Mouse (Mus musculus): ENCODE data around the gene Ssna1. TPM values are rescaled to one million over a fixed set of nuclear protein-coding genes. Genes with fewer than 3 reads are reported as not detected.
A peak's percentile ranks its signal among the peaks of the same experiment; 100 is the strongest.

The Ssna1 gene
- total and polyA plus RNA-seq, 3 experiments = 51.4 to 80.6 (median 72.9) TPM

GRCm38 (mm10) chr2:25264286-25264660 is 8.0 kb downstream of the Ssna1 start:
- dilution Hi-C loops (cut with MboI; ENCODE audit: extremely low pct_ligation_motif_present, extremely low pct_unique_long_range_greater_than_20kb, low sequenced_read_pairs) (no loop called here), in situ Hi-C loops (cut with MboI; ENCODE audit: low pct_ligation_motif_present, low pct_unique_long_range_greater_than_20kb, low sequenced_read_pairs) (no loop called here)
- Histone ChIP-seq H3K27ac (ENCODE audit: insufficient read depth, low read depth) (no peak overlapping the region), H3K9me3 (replicated peaks; ENCODE audit: low read length) (no peaks in the 10 kb centered on the region), H3K4me3 (replicated peaks in 1 of 3; ENCODE audit: low read depth in 2 of 3, low read length in 2 of 3, poor library complexity in 1 of 3) (peak overlapping the region; percentile 16 to 86 (median 80)), H3K4me1 (ENCODE audit: control insufficient read depth in 1 of 2, insufficient read depth in 2 of 2) (peaks cover 23 to 63% of the 10 kb centered on the region in 2 experiments), H3K9ac (ENCODE audit: insufficient read depth, low read depth) (no peak overlapping the region), H3K4me2 (ENCODE audit: insufficient read depth, low read depth, poor library complexity, severe bottlenecking) (peak overlapping the region; percentile 48), H3K36me3 (replicated peaks in 1 of 2; ENCODE audit: control insufficient read depth in 1 of 2, insufficient read depth in 1 of 2, low read length in 1 of 2) (peaks cover 5 to 22% of the 10 kb centered on the region in 2 experiments), H3K27me3 (replicated peaks) (no peaks in the 10 kb centered on the region), H3K79me2 (replicated peaks; ENCODE audit: control insufficient read depth, extremely low read depth, insufficient read depth, poor library complexity, severe bottlenecking) (peaks cover 5% of the 10 kb centered on the region; the same call in 1 of the 2 replicates)
- TF ChIP-seq NRF1 (IDR thresholded peaks at IDR 0.05; ENCODE audit: low read depth, low read length) (no peak), E2F4 (IDR thresholded peaks at IDR 0.05; ENCODE audit: insufficient replicate concordance, low read depth, low read length) (no peak), RAD21 (IDR thresholded peaks at IDR 0.05; ENCODE audit: low read depth, low read length) (no peak), NELFE (IDR thresholded peaks at IDR 0.05; ENCODE audit: low read depth, low read length) (no peak), RCOR1 (conservative IDR thresholded peaks at IDR 0.05; ENCODE audit: low read depth, low read length) (no peak), MYC (IDR thresholded peaks at IDR 0.05; ENCODE audit: low read depth, low read length) (no peak), BHLHE40 (IDR thresholded peaks at IDR 0.05; ENCODE audit: low read depth, low read length) (no peak), USF1 (IDR thresholded peaks at IDR 0.05; ENCODE audit: low read depth, low read length) (no peak), MEF2A (IDR thresholded peaks at IDR 0.05; ENCODE audit: borderline replicate concordance, low read depth, low read length) (no peak), MAZ (IDR thresholded peaks at IDR 0.05; ENCODE audit: low read depth, low read length) (no peak), ZMIZ1 (IDR thresholded peaks at IDR 0.05; ENCODE audit: low read depth, low read length) (no peak), UBTF (IDR thresholded peaks at IDR 0.05; ENCODE audit: low read depth, low read length) (no peak), ZC3H11A (IDR thresholded peaks at IDR 0.05; ENCODE audit: low read depth, low read length) (no peak), TBP (conservative IDR thresholded peaks at IDR 0.05; ENCODE audit: low read depth, low read length) (no peak)
- DNase-seq (ENCODE audit: extremely low read depth) = no peak

- H3K27ac ChIP-seq (ENCODE audit: insufficient read depth, low read depth) = no peak overlapping the region
- peak overlapping the region; percentile 72; the same call in 1 of the 2 replicates for H3K9ac ChIP-seq (ENCODE audit: insufficient read depth, low read depth)
- H3K36me3 ChIP-seq (replicated peaks in 1 of 2; ENCODE audit: control insufficient read depth in 1 of 2, insufficient read depth in 1 of 2, low read length in 1 of 2) = peaks cover 0 to 16% of the 10 kb centered on the region in 2 experiments
- no peaks in the 10 kb centered on the region for H3K27me3 ChIP-seq (replicated peaks)
- TF ChIP-seq UBTF (IDR thresholded peaks at IDR 0.05; ENCODE audit: low read depth, low read length) (no peak), NRF1 (IDR thresholded peaks at IDR 0.05; ENCODE audit: low read depth, low read length) (no peak), MAFK (IDR thresholded peaks at IDR 0.05; ENCODE audit: insufficient replicate concordance, low read length) (no peak), TCF12 (IDR thresholded peaks at IDR 0.05; ENCODE audit: low read depth, low read length) (no peak), ZNF384 (IDR thresholded peaks at IDR 0.05; ENCODE audit: low read depth, low read length) (no peak), ELF1 (IDR thresholded peaks at IDR 0.05; ENCODE audit: low read depth, low read length) (no peak), POLR2A (IDR thresholded peaks at IDR 0.05; ENCODE audit: low read depth, low read length) (no peak), PAX5 (IDR thresholded peaks at IDR 0.05; ENCODE audit: low read length) (no peak), SMC3 (IDR thresholded peaks at IDR 0.05; ENCODE audit: low read depth, low read length) (no peak), EP300 (IDR thresholded peaks at IDR 0.05; ENCODE audit: low read length) (no peak), ZC3H11A (IDR thresholded peaks at IDR 0.05; ENCODE audit: low read depth, low read length) (no peak), MEF2A (IDR thresholded peaks at IDR 0.05; ENCODE audit: borderline replicate concordance, low read depth, low read length) (no peak), ZMIZ1 (IDR thresholded peaks at IDR 0.05; ENCODE audit: low read depth, low read length) (no peak), HCFC1 (IDR thresholded peaks at IDR 0.05; ENCODE audit: low read depth, low read length) (no peak), E2F4 (IDR thresholded peaks at IDR 0.05; ENCODE audit: insufficient replicate concordance, low read depth, low read length) (no peak), CHD1 (IDR thresholded peaks at IDR 0.05; ENCODE audit: low read depth, low read length) (no peak), BHLHE40 (IDR thresholded peaks at IDR 0.05; ENCODE audit: low read depth, low read length) (no peak)
- H3K9me3 ChIP-seq (replicated peaks; ENCODE audit: low read length) = no peaks in the 10 kb centered on the region
- H3K4me3 ChIP-seq (replicated peaks in 1 of 3; ENCODE audit: low read depth in 2 of 3, low read length in 2 of 3, poor library complexity in 1 of 3) = peak overlapping the region; percentile 80 to 86 (median 83)
- H3K79me2 ChIP-seq (replicated peaks; ENCODE audit: control insufficient read depth, extremely low read depth, insufficient read depth, poor library complexity, severe bottlenecking) = peaks cover 5% of the 10 kb centered on the region; the same call in 1 of the 2 replicates
- H3K4me1 ChIP-seq (ENCODE audit: control insufficient read depth in 1 of 2, insufficient read depth in 2 of 2) = peaks cover 23 to 60% of the 10 kb centered on the region in 2 experiments
- peak overlapping the region; percentile 48 for H3K4me2 ChIP-seq (ENCODE audit: insufficient read depth, low read depth, poor library complexity, severe bottlenecking)
- DNase-seq (ENCODE audit: extremely low read depth) = no peak
- dilution Hi-C loops (cut with MboI; ENCODE audit: extremely low pct_ligation_motif_present, extremely low pct_unique_long_range_greater_than_20kb, low sequenced_read_pairs) (no loop called here), in situ Hi-C loops (cut with MboI; ENCODE audit: low pct_ligation_motif_present, low pct_unique_long_range_greater_than_20kb, low sequenced_read_pairs) (no loop called here)
Observed at GRCm38 (mm10) chr2:25263623-25264285, 8.5 kb downstream of the Ssna1 start.

All from CH12.LX (cell line).